Mouse (Mus musculus) heart, adult 2 months (tissue): ENCODE measurements around the gene Insm2. TPM values are rescaled to one million over a fixed set of nuclear protein-coding genes. Genes with fewer than 3 reads are reported as not detected.
"Not testable (repeated sequence)": the region's sequence is repeated elsewhere in the genome, so short reads cannot be mapped to it uniquely, and the experiment has no call there.

ENCODE experiments used
- DNase-seq, 2 experiments: peaks; one replicate each; pipeline ENCODE4 v3.0.0; 2021
- H3K27ac ChIP-seq: fragments of 200-600 bp; 2 replicates; pipeline ENCODE4 v1.8.1; 2022
- H3K27me3 ChIP-seq: fragments of 200-500 bp; 2 replicates; pipeline ENCODE4 v1.6.1; 2012; ENCODE audit warnings: mild to moderate bottlenecking, low read length, inconsistent platforms, mixed read lengths; ENCODE audit not compliant: control insufficient read depth, insufficient read depth
- H3K36me3 ChIP-seq: fragments of 200-500 bp; 2 replicates; pipeline ENCODE4 v1.6.1; 2012; ENCODE audit warnings: low read length, inconsistent platforms; ENCODE audit not compliant: control insufficient read depth, insufficient read depth
- H3K4me1 ChIP-seq: fragments of 200-500 bp; 2 replicates; pipeline ENCODE4 v1.6.1; 2011; ENCODE audit warnings: low read length; ENCODE audit not compliant: control insufficient read depth, insufficient read depth
- H3K4me3 ChIP-seq: fragments of 200-600 bp; 2 replicates; pipeline ENCODE4 v1.8.1; 2022
- H3K79me2 ChIP-seq: fragments of 200-500 bp; replicated peaks from 2 replicates; pipeline ENCODE4 v1.6.1; 2012; ENCODE audit warnings: mild to moderate bottlenecking, inconsistent platforms, low read length, moderate library complexity, mixed read lengths; ENCODE audit not compliant: control insufficient read depth, insufficient read depth
- H3K9ac ChIP-seq: fragments of 200-500 bp; 2 replicates; pipeline ENCODE4 v1.6.1; 2012; ENCODE audit warnings: low read depth, mild to moderate bottlenecking, control low read depth, inconsistent platforms, low read length, mixed read lengths
- CTCF ChIP-seq: fragments of 200-600 bp; IDR thresholded peaks from 2 replicates; pipeline ENCODE4 v1.8.1; 2022; ENCODE audit warnings: antibody characterized with exemption, mild to moderate bottlenecking, moderate library complexity
- EP300 ChIP-seq: fragments of 200-500 bp; IDR thresholded peaks from 2 replicates; pipeline ENCODE4 v1.6.1; 2011; ENCODE audit warnings: low read depth, low read length, control low read depth; ENCODE audit not compliant: insufficient read depth
- POLR2A ChIP-seq: fragments of 200-500 bp; IDR thresholded peaks from 2 replicates; pipeline ENCODE4 v1.6.1; 2011; ENCODE audit warnings: mild to moderate bottlenecking, low read depth, low read length, control low read depth; ENCODE audit not compliant: insufficient read depth
- WGBS: fragments of 180-500 bp; shearing (Covaris S2); methylation state at CpG from one replicate; pipeline ENCODE4 v1.1.7; 2018; 5-methylcytosine and 5-hydroxymethylcytosine counted together
- intact Hi-C: fragments of 180-260 bp; cut with DNase I; formaldehyde crosslinking; loops from one replicate; pipeline ENCODE4 v1.15.1; 2025
- polyA plus RNA-seq: library from polyadenylated mRNA; depleted of rRNA; stranded (reverse); fragments of >200 nt; gene quantifications from 2 replicates; pipeline ENCODE4 v1.2.3, GENCODE M21; 2012
- total RNA-seq, 2 experiments: library from RNA; stranded (reverse); gene quantifications; 2 replicates each; pipeline ENCODE4 v1.2.3; 2021

The Insm2 gene
- total and polyA plus RNA-seq, 3 experiments, result not detected

DNA sequence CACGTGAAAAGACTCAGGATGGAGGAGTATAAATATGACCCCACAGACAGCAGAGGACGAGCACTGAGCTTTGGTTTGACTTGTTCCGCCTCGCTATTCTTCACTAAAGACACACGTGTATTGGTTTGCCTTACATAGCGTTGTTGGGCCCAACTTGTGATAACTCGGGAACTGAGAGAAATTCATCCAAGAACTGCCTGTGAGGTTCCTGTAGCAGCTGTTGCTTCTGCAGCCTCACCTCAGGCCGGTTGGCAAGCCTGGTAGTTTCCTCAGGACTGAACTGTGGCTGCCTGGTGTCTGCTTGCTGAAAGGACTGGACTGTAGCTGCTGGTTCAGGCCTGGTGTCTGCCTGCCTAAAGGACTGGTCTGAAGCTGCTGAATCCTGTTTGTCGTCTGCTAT is 28.6 kb upstream of the Insm2 start:
- TF ChIP-seq CTCF (no peak), POLR2A (no peak), EP300 (no peak)
- H3K79me2 ChIP-seq, result no peaks in the 10 kb centered on the region
- 81% methylated on average over 9 of the region's 9 CpGs for WGBS
- H3K9ac ChIP-seq, result no peak overlapping the region
- H3K36me3 ChIP-seq, result no peaks in the 10 kb centered on the region
- H3K27ac ChIP-seq, result no peak overlapping the region
- intact Hi-C loops, result no loop called here
- no peak overlapping the region for H3K4me3 ChIP-seq
- no peaks in the 10 kb centered on the region for H3K4me1 ChIP-seq
- H3K27me3 ChIP-seq, result no peaks in the 10 kb centered on the region
- DNase-seq, result no peak

DNA sequence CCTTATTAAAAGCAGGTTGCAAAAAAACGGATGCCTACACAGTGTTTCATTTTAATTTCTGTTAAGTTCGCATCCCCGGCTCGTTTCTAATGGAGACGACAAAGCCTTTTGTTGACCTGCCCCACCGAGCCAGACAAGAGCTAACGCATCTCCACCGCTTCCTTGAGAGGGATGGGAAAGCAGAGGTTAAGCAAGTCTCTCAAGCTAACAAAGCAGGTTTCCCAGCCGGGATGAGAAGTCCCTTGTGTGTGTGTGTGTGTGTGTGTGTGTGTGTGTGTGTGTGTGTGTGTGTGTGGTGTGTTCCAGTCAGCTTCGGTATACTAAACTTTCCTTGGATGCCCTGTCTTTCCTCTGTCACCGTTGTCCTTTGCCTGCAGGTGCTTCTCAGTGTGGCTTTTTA is 28.0 kb upstream of the Insm2 start:
- DNase-seq, result no peak
- WGBS, result 85% methylated on average over 11 of the region's 11 CpGs
- Histone ChIP-seq H3K9ac (no peak overlapping the region), H3K79me2 (no peaks in the 10 kb centered on the region), H3K4me3 (no peak overlapping the region), H3K36me3 (no peaks in the 10 kb centered on the region), H3K4me1 (no peaks in the 10 kb centered on the region), H3K27ac (no peak overlapping the region), H3K27me3 (no peaks in the 10 kb centered on the region)
- no peak for TF ChIP-seq CTCF
- no peak for TF ChIP-seq EP300
- TF ChIP-seq POLR2A, result no peak
- intact Hi-C loops, result no loop called here

DNA sequence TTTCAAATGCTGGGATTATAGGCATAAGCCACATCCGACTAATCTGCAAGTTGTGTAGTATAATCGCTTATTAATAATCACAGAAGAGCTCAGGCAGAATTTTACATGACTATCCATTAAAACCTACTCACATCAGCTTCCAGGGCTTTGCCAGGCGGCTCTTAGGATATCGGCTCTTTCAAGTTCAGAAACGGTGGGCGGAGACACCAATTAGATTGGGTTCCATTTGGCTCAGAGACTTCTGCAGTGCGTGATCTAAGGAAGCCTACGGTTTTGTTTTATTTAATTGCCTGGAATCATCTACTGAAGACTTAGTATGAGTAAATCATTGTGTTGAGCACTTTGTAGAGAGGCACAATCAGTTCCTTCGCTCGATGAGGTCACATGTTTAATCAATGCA is 27.6 kb upstream of the Insm2 start:
- intact Hi-C loops, result no loop called here
- Histone ChIP-seq H3K9ac (no peak overlapping the region), H3K4me3 (no peak overlapping the region), H3K36me3 (no peaks in the 10 kb centered on the region), H3K27me3 (no peaks in the 10 kb centered on the region), H3K27ac (no peak overlapping the region), H3K79me2 (no peaks in the 10 kb centered on the region), H3K4me1 (no peaks in the 10 kb centered on the region)
- 84% methylated on average over 10 of the region's 10 CpGs for WGBS
- TF ChIP-seq CTCF, result no peak
- TF ChIP-seq POLR2A, result no peak
- TF ChIP-seq EP300, result no peak
- DNase-seq, result no peak

DNA sequence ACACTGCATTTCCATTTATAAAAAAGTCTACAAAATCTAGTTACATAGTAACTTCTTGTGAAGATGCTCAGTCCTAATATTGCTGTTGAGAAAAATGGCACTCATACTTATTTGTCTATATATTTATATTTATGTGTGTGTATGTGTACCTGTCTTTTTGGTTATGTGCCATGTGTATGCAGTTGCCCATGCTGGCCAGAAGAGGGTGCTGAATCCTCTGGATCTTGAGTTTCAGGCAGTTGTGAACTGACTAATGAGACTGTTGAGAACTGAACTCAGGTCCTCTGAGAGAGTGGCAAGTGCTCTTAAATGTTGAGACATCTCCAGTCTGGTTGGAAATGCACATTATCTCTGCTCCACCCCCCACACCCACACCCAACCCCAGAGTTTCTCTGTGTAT is 26.1 kb upstream of the Insm2 start:
- Histone ChIP-seq H3K9ac (no peak overlapping the region), H3K4me3 (no peak overlapping the region), H3K36me3 (no peaks in the 10 kb centered on the region), H3K4me1 (no peaks in the 10 kb centered on the region), H3K27me3 (no peaks in the 10 kb centered on the region), H3K79me2 (no peaks in the 10 kb centered on the region), H3K27ac (no peak overlapping the region)
- TF ChIP-seq POLR2A, result no peak
- TF ChIP-seq EP300, result no peak
- TF ChIP-seq CTCF, result no peak
- intact Hi-C loops, result no loop called here
- no peak for DNase-seq

DNA sequence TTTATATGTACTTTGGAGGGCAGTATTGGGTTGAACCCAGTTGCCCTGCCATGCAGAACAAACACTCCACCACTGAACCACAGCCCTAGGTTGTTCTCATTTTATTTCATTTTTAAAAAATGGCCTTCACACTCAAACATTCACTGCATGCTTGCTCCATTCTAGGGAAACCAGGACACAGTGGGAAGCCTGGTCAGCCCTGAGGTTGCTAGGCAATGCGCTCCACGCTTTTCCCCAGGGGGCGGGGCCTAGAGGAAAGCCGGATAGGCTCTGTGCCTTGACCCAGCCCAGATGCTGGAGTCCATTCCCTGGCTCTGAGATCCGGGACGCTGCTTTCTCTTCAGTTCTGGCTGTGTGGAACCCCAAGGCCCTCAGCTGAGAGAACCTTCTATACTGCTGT is 25.4 kb upstream of the Insm2 start:
- H3K9ac ChIP-seq, result no peak overlapping the region
- no peak overlapping the region for H3K27ac ChIP-seq
- no peaks in the 10 kb centered on the region for H3K27me3 ChIP-seq
- WGBS, result 3% methylated on average over 6 of the region's 6 CpGs
- no peaks in the 10 kb centered on the region for H3K79me2 ChIP-seq
- no peak for DNase-seq
- intact Hi-C loops, result no loop called here
- no peaks in the 10 kb centered on the region for H3K4me1 ChIP-seq
- H3K4me3 ChIP-seq, result no peak overlapping the region
- no peaks in the 10 kb centered on the region for H3K36me3 ChIP-seq
- no peak for TF ChIP-seq POLR2A
- TF ChIP-seq EP300, result no peak
- no peak for TF ChIP-seq CTCF

DNA sequence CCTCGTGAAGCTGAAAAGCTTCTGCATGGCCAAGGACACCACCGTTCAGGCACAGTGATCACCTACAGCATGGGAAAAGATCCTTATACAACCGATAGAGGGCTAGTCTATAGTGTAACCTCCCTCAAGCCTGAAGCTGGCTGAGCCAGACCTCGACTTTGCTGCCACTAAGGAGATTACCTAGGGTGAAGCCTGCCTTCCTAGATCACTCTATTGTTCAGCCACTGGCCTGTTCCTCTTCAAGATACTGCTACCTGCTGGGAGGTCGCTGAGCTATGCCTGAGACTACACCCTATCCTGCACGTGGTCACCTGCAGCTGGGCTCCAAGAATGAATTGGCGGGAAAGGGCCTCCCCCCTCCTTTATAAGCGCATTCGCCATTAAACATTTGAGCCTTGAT is 12.3 kb upstream of the Insm2 start:
- H3K27me3 ChIP-seq, H3K4me1 ChIP-seq, DNase-seq, H3K4me3 ChIP-seq, H3K27ac ChIP-seq, intact Hi-C loops, H3K9ac ChIP-seq, H3K79me2 ChIP-seq, H3K36me3 ChIP-seq: not testable (repeated sequence)
- WGBS, result 47% methylated on average over 9 of the region's 9 CpGs

DNA sequence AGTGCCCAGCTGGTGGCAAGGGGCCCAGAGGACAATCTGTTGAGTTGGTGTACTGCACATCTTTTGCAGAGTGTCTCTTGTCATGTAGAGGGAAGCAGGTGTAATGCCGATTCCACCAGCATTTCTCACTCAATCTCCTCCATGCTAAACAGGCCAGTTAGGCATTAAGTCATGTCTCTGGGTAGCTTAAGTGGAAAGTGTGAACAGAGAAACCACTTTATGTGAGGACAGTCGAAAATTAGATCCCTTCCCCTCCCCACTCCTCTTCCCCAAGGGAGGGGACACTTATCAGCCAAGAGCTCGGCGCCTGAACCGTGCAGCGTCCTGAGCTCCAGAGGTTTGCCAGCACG is 715 bp upstream of the Insm2 start:
- DNase-seq, result no peak
- Histone ChIP-seq H3K4me3 (no peak overlapping the region), H3K27me3 (peaks cover 17% of the 10 kb centered on the region), H3K27ac (no peak overlapping the region), H3K9ac (no peak overlapping the region), H3K79me2 (no peaks in the 10 kb centered on the region), H3K36me3 (no peaks in the 10 kb centered on the region), H3K4me1 (no peaks in the 10 kb centered on the region)
- 8% methylated on average over 7 of the region's 7 CpGs for WGBS
- TF ChIP-seq POLR2A (no peak), CTCF (no peak), EP300 (no peak)
- intact Hi-C loops, result no loop called here
